Mouse (Mus musculus) hindbrain, embryonic 12.5 days (tissue): ENCODE data around the gene Cap1. TPM values are rescaled to one million over a fixed set of nuclear protein-coding genes. Genes with fewer than 3 reads are reported as not detected.

Experiments used
- ATAC-seq: fragments of 200-750 bp; cut with Nextera tagmentation; 2 replicates; pipeline ENCODE4 v1.8.0; 2017; ENCODE audit warnings: moderate TSS enrichment; ENCODE audit not compliant: low FRiP score
- H3K27ac ChIP-seq: fragments of 300-500 bp; sonication (generic); 2 replicates; pipeline ENCODE4 v1.5.1; 2016; ENCODE audit warnings: mild to moderate bottlenecking
- H3K27me3 ChIP-seq: fragments of 300-500 bp; sonication (generic); 2 replicates; pipeline ENCODE4 v1.6.1; 2016; ENCODE audit warnings: mild to moderate bottlenecking
- H3K36me3 ChIP-seq: fragments of 300-500 bp; sonication (generic); 2 replicates; pipeline ENCODE4 v1.6.1; 2016; ENCODE audit warnings: mild to moderate bottlenecking
- H3K4me1 ChIP-seq: fragments of 300-500 bp; sonication (generic); 2 replicates; pipeline ENCODE4 v1.6.1; 2016
- H3K4me2 ChIP-seq: fragments of 300-500 bp; sonication (generic); replicated peaks from 2 replicates; pipeline ENCODE4 v1.6.1; 2016; ENCODE audit warnings: mild to moderate bottlenecking
- H3K4me3 ChIP-seq: fragments of 300-500 bp; sonication (generic); 2 replicates; pipeline ENCODE4 v1.5.1; 2016; ENCODE audit warnings: mild to moderate bottlenecking
- H3K9ac ChIP-seq: fragments of 300-500 bp; sonication (generic); 2 replicates; pipeline ENCODE4 v1.6.1; 2016; ENCODE audit warnings: mild to moderate bottlenecking, moderate library complexity
- H3K9me3 ChIP-seq: fragments of 300-500 bp; sonication (generic); replicated peaks from 2 replicates; pipeline ENCODE4 v1.6.1; 2016; ENCODE audit warnings: mild to moderate bottlenecking
- WGBS: fragments of 180-500 bp; shearing (Covaris S2); methylation state at CpG from one replicate; pipeline ENCODE4 v1.1.7; 2016; 5-methylcytosine and 5-hydroxymethylcytosine counted together
- polyA plus RNA-seq: library from polyadenylated mRNA; unstranded; fragments of >200 nt; fragmentation: Nextera tagmentation; extraction: Ambion mirVana; gene quantifications from 2 replicates; pipeline ENCODE4 v1.2.1, GENCODE M21; 2016

Gene Cap1
- polyA plus RNA-seq, 1 experiment from 2014 or later = 55.6 TPM

DNA sequence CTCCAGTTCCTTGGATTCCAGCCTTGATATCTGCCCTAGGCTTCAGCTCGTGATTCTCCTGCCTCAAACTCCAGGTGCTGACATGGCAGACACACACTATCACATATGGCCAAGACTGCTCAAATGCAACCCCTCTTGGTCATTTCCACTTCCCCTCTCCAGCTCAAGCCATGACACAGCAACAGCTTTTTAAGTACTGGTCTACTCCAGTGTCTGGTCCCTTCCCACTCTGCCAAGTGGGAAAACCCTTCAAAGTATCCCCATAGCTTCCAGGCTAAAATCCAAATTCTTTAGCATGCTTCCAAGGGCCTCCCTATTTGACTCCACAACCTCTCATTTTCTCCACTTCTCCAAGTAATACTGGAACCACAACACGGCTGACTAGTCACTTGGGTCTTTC lies 1.8 kb downstream of the Cap1 start:
- WGBS = 65% methylated on average over 2 of the region's 2 CpGs
- H3K9me3 ChIP-seq = no peaks in the 10 kb centered on the region
- H3K4me3 ChIP-seq = no peak overlapping the region
- no peaks in the 10 kb centered on the region for H3K36me3 ChIP-seq
- no peaks in the 10 kb centered on the region for H3K27me3 ChIP-seq
- H3K4me2 ChIP-seq = peak overlapping the region; percentile 74
- H3K27ac ChIP-seq = no peak overlapping the region
- ATAC-seq = no peak
- H3K4me1 ChIP-seq = peaks cover 24% of the 10 kb centered on the region
- H3K9ac ChIP-seq = no peak overlapping the region

DNA sequence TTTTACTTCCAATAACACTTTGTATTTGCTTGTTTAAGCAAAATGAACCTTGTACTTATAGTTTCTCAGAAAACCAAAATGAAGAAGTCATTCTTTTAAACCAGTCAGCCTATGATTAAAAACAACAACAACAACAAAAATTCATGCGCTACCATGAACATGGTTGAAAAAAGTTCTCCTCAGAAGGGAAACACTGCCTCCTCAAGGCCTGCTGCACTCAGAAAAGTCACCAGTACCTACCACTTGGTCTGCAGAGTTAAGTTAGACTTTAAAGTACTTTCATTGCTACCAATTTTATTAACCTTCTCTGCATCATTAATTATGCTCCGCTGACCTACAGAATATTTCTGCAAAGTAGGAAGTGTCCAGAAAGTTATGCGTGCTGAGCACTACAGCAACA lies 2.6 kb downstream of the Cap1 start:
- Histone ChIP-seq H3K4me2 (no peak overlapping the region), H3K9ac (no peak overlapping the region), H3K36me3 (no peaks in the 10 kb centered on the region), H3K4me1 (peaks cover 24% of the 10 kb centered on the region), H3K27me3 (no peaks in the 10 kb centered on the region), H3K4me3 (no peak overlapping the region), H3K9me3 (no peaks in the 10 kb centered on the region), H3K27ac (no peak overlapping the region)
- no peak for ATAC-seq
- WGBS = 94% methylated on average over 3 of the region's 3 CpGs

DNA sequence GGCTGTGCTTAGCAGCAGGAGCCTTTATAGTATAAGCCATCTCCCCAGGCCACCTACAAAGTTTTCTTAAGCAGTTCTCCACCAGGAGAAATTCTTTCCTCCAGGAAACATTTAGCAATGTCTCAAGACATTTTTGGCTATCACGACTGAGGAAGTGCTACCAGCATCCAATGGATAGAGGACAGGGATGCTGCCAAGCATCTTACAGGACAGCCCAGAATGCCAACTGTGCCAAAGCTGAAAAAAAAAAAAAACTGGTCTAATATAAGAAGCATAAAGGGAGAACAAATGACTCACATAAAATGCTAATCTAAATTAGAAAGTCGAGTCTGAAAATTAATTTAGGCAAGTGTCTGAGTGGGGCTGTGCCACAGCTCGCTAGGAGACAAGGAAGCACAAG lies 3.3 kb downstream of the Cap1 start:
- WGBS = 77% methylated on average over 3 of the region's 3 CpGs
- no peaks in the 10 kb centered on the region for H3K36me3 ChIP-seq
- no peak overlapping the region for H3K4me2 ChIP-seq
- no peak overlapping the region for H3K27ac ChIP-seq
- H3K9ac ChIP-seq = no peak overlapping the region
- no peak for ATAC-seq
- no peaks in the 10 kb centered on the region for H3K9me3 ChIP-seq
- H3K4me3 ChIP-seq = no peak overlapping the region
- no peaks in the 10 kb centered on the region for H3K27me3 ChIP-seq
- peaks cover 24% of the 10 kb centered on the region for H3K4me1 ChIP-seq

- Histone ChIP-seq H3K27ac (no peak overlapping the region), H3K27me3 (no peaks in the 10 kb centered on the region), H3K4me2 (no peak overlapping the region), H3K36me3 (no peaks in the 10 kb centered on the region), H3K4me1 (peaks cover 3% of the 10 kb centered on the region; the same call in 1 of the 2 replicates), H3K9me3 (no peaks in the 10 kb centered on the region), H3K4me3 (no peak overlapping the region), H3K9ac (no peak overlapping the region)
- 95% methylated on average over 2 of the region's 2 CpGs for WGBS
- ATAC-seq = no peak
These were observed 7.4 kb downstream of the Cap1 start for GRCm38 (mm10) chr4:122878333-122879070.

DNA sequence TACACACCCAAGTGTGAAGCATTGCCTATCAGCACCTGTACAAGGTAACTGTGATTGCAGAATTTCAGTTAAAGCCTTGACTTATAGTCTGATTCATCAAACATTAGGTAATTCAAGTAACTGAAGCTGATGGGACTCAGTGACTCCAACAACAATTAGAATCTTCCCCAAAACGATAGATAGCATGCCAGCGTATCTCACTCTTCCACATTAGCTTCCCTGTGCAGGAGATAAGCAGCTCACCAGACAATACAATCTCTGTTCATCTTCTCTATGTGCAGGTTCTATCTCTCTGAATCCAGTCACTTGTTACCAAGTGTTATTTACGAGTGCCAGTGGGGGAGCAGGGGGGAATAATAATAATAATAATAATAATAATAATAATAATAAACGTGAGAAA lies 12.3 kb downstream of the Cap1 start:
- H3K9ac ChIP-seq = no peak overlapping the region
- no peaks in the 10 kb centered on the region for H3K27me3 ChIP-seq
- no peak overlapping the region for H3K27ac ChIP-seq
- no peak overlapping the region for H3K4me3 ChIP-seq
- ATAC-seq = no peak
- H3K4me1 ChIP-seq = no peaks in the 10 kb centered on the region
- 94% methylated on average over 4 of the region's 4 CpGs for WGBS
- no peak overlapping the region for H3K4me2 ChIP-seq
- no peaks in the 10 kb centered on the region for H3K9me3 ChIP-seq
- H3K36me3 ChIP-seq = peaks cover 36% of the 10 kb centered on the region

DNA sequence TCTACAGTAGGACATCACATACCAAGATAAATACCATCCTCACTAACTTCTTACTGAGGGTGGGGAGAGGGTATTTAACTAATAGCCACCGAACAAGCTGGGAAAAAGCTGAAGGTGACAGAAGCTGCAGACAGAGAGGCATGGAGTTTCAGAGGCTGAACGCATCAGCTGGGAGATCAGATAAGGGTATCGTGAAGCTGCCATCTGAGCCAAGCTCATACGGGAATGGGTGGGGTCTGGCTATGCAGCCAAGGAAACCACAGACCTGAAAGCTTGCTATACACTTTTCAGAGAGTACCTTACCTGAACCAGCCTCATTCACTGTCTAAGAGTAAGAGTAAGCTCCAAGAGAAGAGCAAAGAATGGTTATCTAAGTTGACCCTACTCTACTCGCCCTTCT lies 12.9 kb downstream of the Cap1 start:
- peaks cover 39% of the 10 kb centered on the region for H3K36me3 ChIP-seq
- 83% methylated on average over 5 of the region's 5 CpGs for WGBS
- H3K4me3 ChIP-seq = no peak overlapping the region
- H3K4me2 ChIP-seq = no peak overlapping the region
- H3K27me3 ChIP-seq = no peaks in the 10 kb centered on the region
- no peak overlapping the region for H3K27ac ChIP-seq
- no peaks in the 10 kb centered on the region for H3K4me1 ChIP-seq
- H3K9me3 ChIP-seq = no peaks in the 10 kb centered on the region
- H3K9ac ChIP-seq = no peak overlapping the region
- no peak for ATAC-seq

GRCm38 (mm10) chr4:122871989-122872388 lies 13.9 kb downstream of the Cap1 start:
- Histone ChIP-seq H3K9ac (no peak overlapping the region), H3K4me1 (no peaks in the 10 kb centered on the region), H3K27me3 (no peaks in the 10 kb centered on the region), H3K4me3 (no peak overlapping the region), H3K36me3 (peaks cover 44% of the 10 kb centered on the region), H3K4me2 (no peak overlapping the region), H3K27ac (no peak overlapping the region), H3K9me3 (no peaks in the 10 kb centered on the region)
- no peak for ATAC-seq
- WGBS = 90% methylated on average over 2 of the region's 2 CpGs

DNA sequence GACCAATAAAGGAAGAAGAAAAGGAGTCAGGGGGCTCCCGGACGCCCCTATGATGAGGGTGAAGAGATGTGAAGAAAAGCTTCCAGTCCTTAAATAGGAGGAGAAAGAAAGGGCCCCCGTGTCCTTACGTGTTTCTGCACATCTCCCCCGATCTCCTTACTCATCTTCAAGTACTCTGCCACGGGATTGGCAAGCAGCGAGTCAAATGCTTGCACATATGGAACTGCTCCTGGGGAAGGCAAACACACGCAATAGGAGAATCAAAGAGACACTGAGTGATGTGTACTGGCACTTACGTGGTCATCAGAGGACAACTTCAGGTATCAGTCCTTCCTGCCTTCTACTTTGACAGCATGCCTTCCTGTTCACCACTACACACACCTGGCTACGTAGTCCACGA lies 14.6 kb downstream of the Cap1 start:
- Histone ChIP-seq H3K9ac (no peak overlapping the region), H3K9me3 (no peaks in the 10 kb centered on the region), H3K36me3 (peaks cover 49% of the 10 kb centered on the region), H3K4me2 (no peak overlapping the region), H3K4me1 (no peaks in the 10 kb centered on the region), H3K27ac (no peak overlapping the region), H3K4me3 (no peak overlapping the region), H3K27me3 (no peaks in the 10 kb centered on the region)
- ATAC-seq = no peak
- WGBS = 91% methylated on average over 11 of the region's 11 CpGs

GRCm38 (mm10) chr4:122870741-122871140 lies 15.1 kb downstream of the Cap1 start:
- no peaks in the 10 kb centered on the region for H3K27me3 ChIP-seq
- H3K36me3 ChIP-seq = peaks cover 54% of the 10 kb centered on the region
- WGBS = 93% methylated on average over 5 of the region's 5 CpGs
- H3K27ac ChIP-seq = no peak overlapping the region
- no peak for ATAC-seq
- no peaks in the 10 kb centered on the region for H3K9me3 ChIP-seq
- H3K4me2 ChIP-seq = no peak overlapping the region
- no peaks in the 10 kb centered on the region for H3K4me1 ChIP-seq
- H3K4me3 ChIP-seq = no peak overlapping the region
- no peak overlapping the region for H3K9ac ChIP-seq

GRCm38 (mm10) chr4:122870027-122870426 lies 15.8 kb downstream of the Cap1 start:
- no peaks in the 10 kb centered on the region for H3K4me1 ChIP-seq
- no peak overlapping the region for H3K9ac ChIP-seq
- ATAC-seq = no peak
- no peaks in the 10 kb centered on the region for H3K27me3 ChIP-seq
- H3K9me3 ChIP-seq = no peaks in the 10 kb centered on the region
- peaks cover 61% of the 10 kb centered on the region for H3K36me3 ChIP-seq
- H3K4me2 ChIP-seq = no peak overlapping the region
- H3K27ac ChIP-seq = no peak overlapping the region
- H3K4me3 ChIP-seq = no peak overlapping the region

- WGBS = 94% methylated on average over 1 of the region's 1 CpGs
- H3K27me3 ChIP-seq = no peaks in the 10 kb centered on the region
- no peak overlapping the region for H3K27ac ChIP-seq
- H3K4me1 ChIP-seq = no peaks in the 10 kb centered on the region
- no peak overlapping the region for H3K4me3 ChIP-seq
- no peak overlapping the region for H3K4me2 ChIP-seq
- no peaks in the 10 kb centered on the region for H3K9me3 ChIP-seq
- ATAC-seq = no peak
- H3K36me3 ChIP-seq = peaks cover 80% of the 10 kb centered on the region
- no peak overlapping the region for H3K9ac ChIP-seq
These were observed 17.8 kb downstream of the Cap1 start for GRCm38 (mm10) chr4:122868041-122868440.

- H3K4me2 ChIP-seq = no peak overlapping the region
- WGBS = 92% methylated on average over 4 of the region's 4 CpGs
- ATAC-seq = no peak
- no peaks in the 10 kb centered on the region for H3K9me3 ChIP-seq
- no peak overlapping the region for H3K4me3 ChIP-seq
- H3K27me3 ChIP-seq = no peaks in the 10 kb centered on the region
- no peak overlapping the region for H3K27ac ChIP-seq
- H3K4me1 ChIP-seq = no peaks in the 10 kb centered on the region
- no peak overlapping the region for H3K9ac ChIP-seq
- peaks cover 85% of the 10 kb centered on the region for H3K36me3 ChIP-seq
These were observed 24.0 kb downstream of the Cap1 start for GRCm38 (mm10) chr4:122861836-122862235.

GRCm38 (mm10) chr4:122859096-122859674 lies 26.7 kb downstream of the Cap1 start:
- H3K27me3 ChIP-seq = no peaks in the 10 kb centered on the region
- ATAC-seq = no peak
- no peak overlapping the region for H3K9ac ChIP-seq
- H3K9me3 ChIP-seq = no peaks in the 10 kb centered on the region
- 82% methylated on average over 6 of the region's 6 CpGs for WGBS
- no peak overlapping the region for H3K4me2 ChIP-seq
- H3K4me3 ChIP-seq = no peak overlapping the region
- H3K4me1 ChIP-seq = no peaks in the 10 kb centered on the region
- peaks cover 84% of the 10 kb centered on the region for H3K36me3 ChIP-seq
- H3K27ac ChIP-seq = no peak overlapping the region
